Mouse (Mus musculus) thymus, adult 2 months (tissue): Measurements from ENCODE around the gene Gbf1. TPM values are rescaled to one million over a fixed set of nuclear protein-coding genes. Genes with fewer than 3 reads are reported as not detected.

ENCODE experiments used
- DNase-seq: peaks from one replicate; pipeline ENCODE4 v3.0.0; 2021
- H3K27ac ChIP-seq: fragments of 200-500 bp; 2 replicates; pipeline ENCODE4 v1.5.1; 2012; ENCODE audit warnings: low read length, control low read depth; ENCODE audit not compliant: control insufficient read depth, insufficient read depth
- H3K27me3 ChIP-seq: fragments of 200-500 bp; 2 replicates; pipeline ENCODE4 v1.6.1; 2012; ENCODE audit warnings: mild to moderate bottlenecking, low read length, moderate library complexity, mixed read lengths; ENCODE audit not compliant: control insufficient read depth, insufficient read depth
- H3K36me3 ChIP-seq: fragments of 200-500 bp; 2 replicates; pipeline ENCODE4 v1.6.1; 2012; ENCODE audit warnings: mild to moderate bottlenecking, low read length, moderate library complexity; ENCODE audit not compliant: control insufficient read depth, insufficient read depth
- H3K4me1 ChIP-seq: fragments of 200-500 bp; replicated peaks from 2 replicates; pipeline ENCODE4 v1.6.1; 2012; ENCODE audit warnings: low read length; ENCODE audit not compliant: control insufficient read depth, insufficient read depth
- H3K4me3 ChIP-seq: fragments of 200-500 bp; 2 replicates; pipeline ENCODE4 v1.5.1; 2012; ENCODE audit warnings: mild to moderate bottlenecking, low read length, control low read depth, moderate library complexity; ENCODE audit not compliant: control insufficient read depth, insufficient read depth
- CTCF ChIP-seq: fragments of 200-500 bp; IDR thresholded peaks from 2 replicates; pipeline ENCODE4 v1.5.1; 2012; ENCODE audit warnings: mild to moderate bottlenecking, control low read depth, low read length, moderate library complexity, borderline replicate concordance; ENCODE audit not compliant: control insufficient read depth, poor library complexity, insufficient read depth; ENCODE audit errors: extremely low read depth
- POLR2A ChIP-seq: fragments of 200-500 bp; IDR thresholded peaks from 2 replicates; pipeline ENCODE4 v1.6.1; 2012; ENCODE audit warnings: mild to moderate bottlenecking, low read length, control low read depth, moderate library complexity; ENCODE audit not compliant: control insufficient read depth, poor library complexity, insufficient read depth; ENCODE audit errors: extremely low read depth
- WGBS: fragments of 180-500 bp; shearing (Covaris S2); methylation state at CpG from one replicate; pipeline ENCODE4 v1.1.7; 2018; 5-methylcytosine and 5-hydroxymethylcytosine counted together
- polyA plus RNA-seq: library from polyadenylated mRNA; depleted of rRNA; stranded (reverse); fragments of >200 nt; gene quantifications from 2 replicates; pipeline ENCODE4 v1.2.3, GENCODE M21; 2012; rRNA removed

Gene Gbf1
- polyA plus RNA-seq: 113 and 120 TPM in 2 replicates

- no peaks in the 10 kb centered on the region for H3K36me3 ChIP-seq
- no peak within 1 kb of the TSS for H3K27ac ChIP-seq
- peaks cover 7% of the 10 kb centered on the region; the same call in 1 of the 2 replicates for H3K27me3 ChIP-seq
- peak within 1 kb of the TSS; percentile 92 for H3K4me3 ChIP-seq
- under 1% methylated on average over 37 of the region's 37 CpGs for WGBS
- H3K4me1 ChIP-seq: peaks cover 16% of the 10 kb centered on the region
- DNase-seq: peak; percentile 91
- TF ChIP-seq CTCF (no peak), POLR2A (peak; percentile 76; the same call in 1 of the 2 replicates)
These were observed at the start of gene Gbf1 for GRCm38 (mm10) chr19:46152127-46152803. Gbf1 (plus strand) TSS chr19:46152509.

- DNase-seq: no peak
- no peaks in the 10 kb centered on the region for H3K36me3 ChIP-seq
- WGBS: 88% methylated on average over 6 of the region's 6 CpGs
- no peak overlapping the region for H3K4me3 ChIP-seq
- no peaks in the 10 kb centered on the region for H3K4me1 ChIP-seq
- no peaks in the 10 kb centered on the region for H3K27me3 ChIP-seq
- no peak overlapping the region for H3K27ac ChIP-seq
- no peak for TF ChIP-seq CTCF
- TF ChIP-seq POLR2A: no peak
These were observed 48.7 kb upstream of the Gbf1 start for GRCm38 (mm10) chr19:46103437-46104186.

- Histone ChIP-seq H3K27me3 (no peaks in the 10 kb centered on the region), H3K27ac (no peak overlapping the region), H3K4me3 (no peak overlapping the region), H3K36me3 (no peaks in the 10 kb centered on the region), H3K4me1 (no peaks in the 10 kb centered on the region)
- WGBS: 91% methylated on average over 2 of the region's 2 CpGs
- no peak for TF ChIP-seq CTCF
- TF ChIP-seq POLR2A: no peak
- DNase-seq: no peak
These were observed 48.1 kb upstream of the Gbf1 start for GRCm38 (mm10) chr19:46104187-46104557.

- 91% methylated on average over 2 of the region's 2 CpGs for WGBS
- no peak for TF ChIP-seq POLR2A
- no peak for TF ChIP-seq CTCF
- Histone ChIP-seq H3K27me3 (no peaks in the 10 kb centered on the region), H3K27ac (no peak overlapping the region), H3K4me1 (no peaks in the 10 kb centered on the region), H3K36me3 (no peaks in the 10 kb centered on the region), H3K4me3 (no peak overlapping the region)
- DNase-seq: no peak
These were observed 42.1 kb upstream of the Gbf1 start for GRCm38 (mm10) chr19:46110214-46110613.

GRCm38 (mm10) chr19:46110781-46111180 is 41.5 kb upstream of the Gbf1 start:
- no peaks in the 10 kb centered on the region for H3K27me3 ChIP-seq

GRCm38 (mm10) chr19:46114617-46115016 is 37.7 kb upstream of the Gbf1 start:
- no peaks in the 10 kb centered on the region for H3K27me3 ChIP-seq
- DNase-seq: no peak
- no peak for TF ChIP-seq CTCF
- no peak for TF ChIP-seq POLR2A
- no peaks in the 10 kb centered on the region for H3K4me1 ChIP-seq
- 75% methylated on average over 4 of the region's 4 CpGs for WGBS
- no peak overlapping the region for H3K27ac ChIP-seq
- no peaks in the 10 kb centered on the region for H3K36me3 ChIP-seq
- H3K4me3 ChIP-seq: no peak overlapping the region

More at GRCm38 (mm10) chr19:46110781-46111180, 41.5 kb upstream of the Gbf1 start:
- DNase-seq: no peak
- Histone ChIP-seq H3K4me3 (no peak overlapping the region), H3K36me3 (no peaks in the 10 kb centered on the region), H3K27ac (no peak overlapping the region), H3K4me1 (no peaks in the 10 kb centered on the region)
- TF ChIP-seq POLR2A: no peak
- TF ChIP-seq CTCF: no peak
- 94% methylated on average over 5 of the region's 5 CpGs for WGBS

- Histone ChIP-seq H3K4me3 (no peak overlapping the region), H3K27me3 (no peaks in the 10 kb centered on the region), H3K4me1 (no peaks in the 10 kb centered on the region), H3K27ac (no peak overlapping the region), H3K36me3 (no peaks in the 10 kb centered on the region)
- TF ChIP-seq CTCF (no peak), POLR2A (no peak)
- DNase-seq: no peak
- WGBS: 94% methylated on average over 3 of the region's 3 CpGs
These were observed 32.9 kb upstream of the Gbf1 start for GRCm38 (mm10) chr19:46119458-46119857.
